Mouse (Mus musculus) limb, embryonic 14.5 days (tissue): ENCODE measurements around the gene Gstm1. TPM values are rescaled to one million over a fixed set of nuclear protein-coding genes. Genes with fewer than 3 reads are reported as not detected.
"Not testable (repeated sequence)": the region's sequence is repeated elsewhere in the genome, so short reads cannot be mapped to it uniquely, and the experiment has no call there.

ENCODE experiments used
- ATAC-seq: fragments of 200-750 bp; cut with Nextera tagmentation; 2 replicates; pipeline ENCODE4 v1.8.0; 2017; ENCODE audit warnings: low read depth, moderate number of reproducible peaks, moderate TSS enrichment; ENCODE audit not compliant: low FRiP score
- DNase-seq: peaks from one replicate; pipeline ENCODE4 v3.0.0-alpha.2; 2015; ENCODE audit warnings: low spot score
- H3K27ac ChIP-seq: fragments of 300-500 bp; sonication (generic); replicated peaks from 2 replicates; pipeline ENCODE4 v1.5.1; 2014; ENCODE audit warnings: low read depth, mild to moderate bottlenecking, low read length, moderate library complexity, mixed read lengths
- H3K27me3 ChIP-seq: fragments of 300-500 bp; sonication (generic); 2 replicates; pipeline ENCODE4 v1.6.1; 2014; ENCODE audit warnings: low read length, mixed read lengths; ENCODE audit not compliant: control insufficient read depth, insufficient read depth
- H3K36me3 ChIP-seq: fragments of 300-500 bp; sonication (generic); 2 replicates; pipeline ENCODE4 v1.6.1; 2014; ENCODE audit warnings: mild to moderate bottlenecking, low read length, moderate library complexity, mixed read lengths; ENCODE audit not compliant: control insufficient read depth, insufficient read depth
- H3K4me1 ChIP-seq: fragments of 300-500 bp; sonication (generic); 2 replicates; pipeline ENCODE4 v1.6.1; 2014; ENCODE audit warnings: antibody characterized with exemption, low read length, mixed read lengths; ENCODE audit not compliant: control insufficient read depth, insufficient read depth
- H3K4me2 ChIP-seq: fragments of 300-500 bp; sonication (generic); replicated peaks from 2 replicates; pipeline ENCODE4 v1.6.1; 2014; ENCODE audit warnings: low read depth, mild to moderate bottlenecking, low read length, moderate library complexity; ENCODE audit not compliant: severe bottlenecking
- H3K4me3 ChIP-seq: fragments of 300-500 bp; sonication (generic); replicated peaks from 2 replicates; pipeline ENCODE4 v1.5.1; 2014; ENCODE audit warnings: low read length
- H3K9ac ChIP-seq: fragments of 300-500 bp; sonication (generic); 2 replicates; pipeline ENCODE4 v1.6.1; 2014; ENCODE audit warnings: mild to moderate bottlenecking, low read depth, low read length, moderate library complexity; ENCODE audit not compliant: severe bottlenecking
- H3K9me3 ChIP-seq: fragments of 300-500 bp; sonication (generic); 2 replicates; pipeline ENCODE4 v1.6.1; 2016; ENCODE audit warnings: low read length; ENCODE audit not compliant: control insufficient read depth
- POLR2A ChIP-seq: fragments of 200-500 bp; IDR thresholded peaks from 2 replicates; pipeline ENCODE4 v1.8.0; 2012; ENCODE audit warnings: inconsistent platforms, mild to moderate bottlenecking, moderate library complexity, borderline replicate concordance; ENCODE audit not compliant: insufficient read depth, insufficient read length; ENCODE audit errors: extremely low read depth
- WGBS: fragments of 180-500 bp; shearing (Covaris S2); extraction: QIAGEN DNeasy Blood & Tissue Kit; methylation state at CpG from one replicate; pipeline ENCODE4 v1.1.7; 2014; 5-methylcytosine and 5-hydroxymethylcytosine counted together
- polyA plus RNA-seq, 2 experiments: library from polyadenylated mRNA; depleted of rRNA in 1 of 2; stranded (reverse) in 1 of 2; unstranded in 1 of 2; fragments of >200 nt; fragmentation: Nextera tagmentation in 1 of 2; extraction: Ambion mirVana in 1 of 2; gene quantifications; 2 replicates each; pipeline versions ENCODE4 v1.2.1 to v1.2.3; 2012 to 2014

Gene Gstm1
- polyA plus RNA-seq, 2 experiments = 31.6 to 56.0 TPM

- WGBS = 71% methylated on average over 4 of the region's 4 CpGs
- no peak for TF ChIP-seq POLR2A
- ATAC-seq = no peak
Observed at GRCm38 (mm10) chr3:108025318-108025717, 7.5 kb upstream of the Gstm1 start.

DNA sequence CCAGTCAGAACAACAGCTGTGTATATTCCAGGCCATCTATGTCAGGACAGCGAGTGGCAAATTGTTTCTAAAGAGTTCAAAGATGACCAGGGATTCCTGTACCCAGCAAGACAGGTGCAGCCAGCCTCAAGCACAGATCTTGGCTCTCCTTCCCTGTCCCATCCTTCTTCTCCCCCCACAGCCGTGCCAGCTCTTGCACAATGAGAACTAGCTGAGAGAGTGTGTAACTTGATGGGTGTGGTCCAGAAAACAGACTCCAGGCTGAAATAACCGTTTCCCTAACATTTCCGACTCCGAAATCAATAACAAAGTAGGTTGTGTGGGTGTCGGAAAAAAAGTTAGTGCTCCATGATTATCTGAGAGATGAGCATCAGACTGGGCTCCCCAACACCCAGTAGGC lies 4.9 kb upstream of the Gstm1 start:
- ATAC-seq (no peak), DNase-seq (no peak)
- no peaks in the 10 kb centered on the region for H3K27me3 ChIP-seq
- H3K9me3 ChIP-seq = no peaks in the 10 kb centered on the region
- no peak for TF ChIP-seq POLR2A
- no peak overlapping the region for H3K9ac ChIP-seq
- H3K4me2 ChIP-seq = no peak overlapping the region
- no peaks in the 10 kb centered on the region for H3K36me3 ChIP-seq
- H3K4me3 ChIP-seq = no peak overlapping the region
- WGBS = 80% methylated on average over 6 of the region's 6 CpGs
- no peaks in the 10 kb centered on the region for H3K4me1 ChIP-seq
- no peak overlapping the region for H3K27ac ChIP-seq

More at GRCm38 (mm10) chr3:108025318-108025717, 7.5 kb upstream of the Gstm1 start:
- H3K27me3 ChIP-seq = no peaks in the 10 kb centered on the region
- no peak overlapping the region for H3K27ac ChIP-seq
- no peak overlapping the region for H3K9ac ChIP-seq
- DNase-seq = no peak
- H3K4me3 ChIP-seq = no peak overlapping the region
- H3K36me3 ChIP-seq = no peaks in the 10 kb centered on the region
- no peaks in the 10 kb centered on the region for H3K9me3 ChIP-seq
- no peak overlapping the region for H3K4me2 ChIP-seq
- H3K4me1 ChIP-seq = no peaks in the 10 kb centered on the region

- not testable (repeated sequence) for ATAC-seq, H3K36me3 ChIP-seq, H3K4me3 ChIP-seq, H3K9ac ChIP-seq, H3K4me1 ChIP-seq, H3K27ac ChIP-seq, H3K27me3 ChIP-seq, DNase-seq, H3K9me3 ChIP-seq, H3K4me2 ChIP-seq
- 75% methylated on average over 11 of the region's 11 CpGs for WGBS
Observed at GRCm38 (mm10) chr3:108020351-108021022, 2.7 kb upstream of the Gstm1 start.

- 69% methylated on average over 3 of the region's 3 CpGs for WGBS
- not testable (repeated sequence) for ATAC-seq
Observed at GRCm38 (mm10) chr3:108019226-108019625, 1.5 kb upstream of the Gstm1 start.

GRCm38 (mm10) chr3:108018190-108018820 lies 532 bp upstream of the Gstm1 start:
- DNase-seq (no peak), ATAC-seq (no peak)
- Histone ChIP-seq H3K9me3 (no peaks in the 10 kb centered on the region), H3K9ac (peak overlapping the region; percentile 48), H3K4me3 (peak overlapping the region; percentile 39), H3K4me1 (no peaks in the 10 kb centered on the region), H3K36me3 (no peaks in the 10 kb centered on the region), H3K4me2 (peak overlapping the region; percentile 65), H3K27me3 (no peaks in the 10 kb centered on the region), H3K27ac (peak overlapping the region; percentile 78)
- WGBS = 20% methylated on average over 14 of the region's 14 CpGs
- no peak for TF ChIP-seq POLR2A

More at GRCm38 (mm10) chr3:108019226-108019625, 1.5 kb upstream of the Gstm1 start:
- not testable (repeated sequence) for DNase-seq, H3K36me3 ChIP-seq, H3K27me3 ChIP-seq, H3K27ac ChIP-seq, H3K4me1 ChIP-seq, H3K9me3 ChIP-seq, H3K4me2 ChIP-seq, H3K4me3 ChIP-seq, H3K9ac ChIP-seq

DNA sequence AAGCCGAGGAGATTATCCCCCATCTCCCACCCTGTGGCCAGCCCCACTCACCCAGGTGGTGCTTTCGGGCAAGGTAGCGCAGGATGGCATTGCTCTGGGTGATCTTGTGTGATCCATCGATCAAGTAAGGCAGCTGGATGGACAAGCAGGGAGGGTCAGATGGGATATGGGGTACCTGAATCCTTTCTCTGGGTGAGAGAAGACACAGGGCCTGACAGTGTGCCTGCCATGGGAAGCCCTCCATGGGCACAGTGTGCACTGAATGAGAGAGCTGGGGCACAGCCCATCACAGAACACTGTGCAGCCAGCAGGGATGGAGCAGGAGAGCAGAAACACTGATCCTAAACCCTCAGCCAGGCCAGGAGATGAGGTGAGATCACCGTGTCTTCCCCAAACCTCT lies 1.3 kb downstream of the Gstm1 start:
- H3K36me3 ChIP-seq, H3K9ac ChIP-seq, H3K27ac ChIP-seq, H3K27me3 ChIP-seq, H3K4me1 ChIP-seq, H3K4me2 ChIP-seq, H3K9me3 ChIP-seq, H3K4me3 ChIP-seq, DNase-seq, ATAC-seq: not testable (repeated sequence)
- WGBS = 82% methylated on average over 5 of the region's 5 CpGs
